Mouse (Mus musculus) brain, adult 2 months (tissue): ENCODE data around the gene Hs6st1.
A peak's percentile ranks its signal among the peaks of the same experiment; 100 is the strongest.

Experiments
- DNase-seq: peaks from one replicate; pipeline ENCODE4 v3.0.0; 2011; ENCODE audit warnings: low read depth, low spot score

The Hs6st1 gene

DNA sequence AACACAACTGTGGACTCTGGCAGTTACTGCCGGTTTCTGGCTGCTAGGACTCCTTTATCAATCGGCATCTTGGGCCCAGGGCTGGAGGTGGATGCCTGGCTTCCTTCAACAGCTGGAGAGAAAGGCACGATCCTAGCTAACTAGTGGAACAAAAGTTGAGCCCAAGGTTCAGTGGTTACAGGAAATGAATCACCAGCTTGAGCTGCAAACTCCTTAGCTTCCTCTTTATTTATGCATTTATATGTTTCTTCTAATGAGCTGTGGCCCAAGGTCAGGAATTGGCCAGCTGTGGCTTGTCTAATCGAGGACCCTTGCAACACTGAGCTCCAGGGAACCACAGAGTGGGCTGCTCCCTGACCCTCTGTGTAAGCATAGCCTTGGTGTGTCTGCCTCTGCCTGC is 60.9 kb downstream of the Hs6st1 start:
- no peak for DNase-seq

DNA sequence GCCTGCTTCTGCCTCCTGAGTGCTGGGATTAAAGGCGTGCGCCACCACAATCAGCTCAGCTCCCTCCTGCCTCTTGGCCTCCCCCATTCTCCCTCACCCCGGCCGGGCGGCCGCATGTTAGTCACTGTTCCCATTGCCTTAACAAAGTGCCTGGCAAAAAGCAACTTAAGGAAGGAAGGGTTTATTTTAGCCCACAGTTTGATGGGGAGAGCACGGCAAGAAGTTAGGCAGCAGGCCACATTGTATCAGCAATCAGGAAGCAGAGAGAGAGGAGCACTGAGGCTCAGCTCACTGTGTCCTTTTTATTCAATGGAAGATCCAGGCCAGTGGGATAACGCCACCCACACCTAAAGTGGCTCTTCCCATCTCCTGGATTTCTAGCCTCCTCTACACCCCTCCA is 61.7 kb downstream of the Hs6st1 start:
- no peak for DNase-seq

DNA sequence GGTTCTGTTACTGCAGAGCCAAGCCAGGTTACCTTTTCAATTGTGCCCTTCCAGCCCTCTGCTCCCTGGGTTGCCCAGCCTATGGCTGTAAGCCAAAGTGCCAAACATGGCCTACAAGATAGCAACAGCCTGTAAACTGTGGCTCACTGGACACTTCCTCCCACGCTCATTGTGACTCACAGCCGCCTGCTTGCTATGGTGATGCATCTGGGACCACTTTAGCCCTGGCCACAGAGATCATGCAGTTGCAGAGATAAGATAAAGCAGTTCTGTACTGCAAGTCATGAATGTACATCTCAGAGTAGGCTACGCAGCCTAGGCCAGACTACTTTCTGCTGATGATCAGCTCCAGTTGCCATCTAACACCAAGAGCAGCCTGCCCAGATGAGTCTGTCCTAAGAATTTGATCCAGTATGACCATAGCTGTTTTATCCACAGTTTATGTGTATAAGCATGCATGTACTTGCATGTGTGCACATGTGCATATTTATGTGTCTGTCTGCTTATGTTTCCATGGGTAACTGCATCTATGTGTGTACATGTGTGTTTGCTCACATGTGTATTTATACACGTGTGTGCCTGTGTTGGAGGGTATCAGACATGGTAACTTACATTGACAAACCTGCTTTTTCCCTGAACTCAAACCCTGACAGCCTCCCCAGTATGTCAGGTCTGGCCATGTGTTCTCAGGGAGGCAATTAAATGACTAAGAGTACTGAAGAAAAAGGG is 62.3 kb downstream of the Hs6st1 start:
- DNase-seq: peak; percentile 26

DNA sequence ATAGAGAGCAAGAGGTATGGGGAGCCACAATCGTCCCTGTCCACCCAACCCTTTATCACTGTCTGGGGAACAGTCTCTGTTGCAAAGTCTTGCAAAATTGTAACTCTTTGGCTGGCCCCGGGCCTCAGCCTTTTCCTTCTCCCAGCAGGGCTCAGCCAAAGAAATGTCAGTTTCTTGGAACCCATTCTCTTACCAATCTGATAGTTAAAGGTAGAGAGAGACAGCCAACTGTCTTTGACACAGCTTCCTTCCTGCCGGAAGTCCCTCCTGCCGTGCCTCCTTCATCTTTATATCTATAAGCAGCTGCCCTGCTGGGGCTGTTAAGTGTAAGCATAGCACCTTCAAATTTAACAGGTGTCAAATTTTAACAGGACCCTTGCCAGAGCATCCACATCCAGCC is 63.0 kb downstream of the Hs6st1 start:
- no peak for DNase-seq

DNA sequence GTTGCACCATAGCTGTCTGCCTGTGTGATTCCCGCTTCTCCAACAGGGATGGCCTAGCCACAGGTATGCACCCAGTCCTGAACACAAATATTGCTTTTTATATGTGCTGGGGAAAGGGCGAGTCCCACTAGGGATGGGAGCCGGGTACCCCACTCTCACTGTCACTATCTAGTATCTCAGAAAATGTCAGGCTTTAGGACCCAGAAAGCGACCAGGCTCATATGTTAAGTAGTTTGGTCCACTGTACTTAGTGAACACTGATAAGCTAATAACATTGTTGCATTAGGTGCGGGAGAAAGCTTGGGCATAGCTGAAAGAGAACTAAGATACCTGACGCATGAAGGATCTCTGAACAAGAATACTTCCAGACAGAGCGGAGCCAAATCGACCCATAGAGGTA is 63.6 kb downstream of the Hs6st1 start:
- no peak for DNase-seq

DNA sequence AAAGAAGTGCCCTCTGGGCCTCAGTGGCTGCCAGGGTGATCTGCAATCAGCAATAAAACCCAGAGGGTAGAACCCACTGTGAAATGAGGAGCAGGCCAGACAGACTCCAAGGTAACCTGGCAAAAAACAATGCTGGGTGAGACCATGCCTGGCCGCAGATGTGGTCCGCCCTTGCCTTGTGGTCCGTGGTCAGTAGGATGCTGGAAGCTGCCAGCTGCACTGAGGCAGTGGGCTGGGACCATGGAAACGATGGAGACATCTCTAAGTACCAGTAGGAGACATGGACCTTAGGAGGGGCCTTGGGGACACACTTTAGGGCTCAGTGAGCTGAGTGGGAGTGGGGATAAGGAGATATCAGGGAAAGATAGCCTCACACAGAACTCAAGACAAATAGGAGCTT is 64.0 kb downstream of the Hs6st1 start:
- no peak for DNase-seq

DNA sequence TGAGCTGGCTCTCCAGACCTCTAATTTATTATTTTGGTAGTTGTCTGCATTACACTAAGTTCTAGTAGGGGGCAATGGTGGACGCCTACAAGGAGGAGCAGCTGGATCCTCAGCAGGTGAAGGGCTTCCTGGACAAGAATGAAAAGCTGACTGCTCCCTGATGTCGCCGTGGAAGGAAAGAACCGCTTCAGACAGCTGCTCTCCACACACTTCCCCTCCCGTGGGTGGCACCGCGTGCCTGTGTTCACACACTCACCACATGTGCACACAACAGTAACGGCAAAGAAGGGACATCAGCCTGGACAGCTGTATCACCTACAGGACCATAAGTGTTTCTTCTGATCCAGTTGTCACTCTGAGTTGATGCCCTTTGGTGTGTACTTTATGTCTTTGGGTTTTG is 64.8 kb downstream of the Hs6st1 start:
- DNase-seq: no peak

DNA sequence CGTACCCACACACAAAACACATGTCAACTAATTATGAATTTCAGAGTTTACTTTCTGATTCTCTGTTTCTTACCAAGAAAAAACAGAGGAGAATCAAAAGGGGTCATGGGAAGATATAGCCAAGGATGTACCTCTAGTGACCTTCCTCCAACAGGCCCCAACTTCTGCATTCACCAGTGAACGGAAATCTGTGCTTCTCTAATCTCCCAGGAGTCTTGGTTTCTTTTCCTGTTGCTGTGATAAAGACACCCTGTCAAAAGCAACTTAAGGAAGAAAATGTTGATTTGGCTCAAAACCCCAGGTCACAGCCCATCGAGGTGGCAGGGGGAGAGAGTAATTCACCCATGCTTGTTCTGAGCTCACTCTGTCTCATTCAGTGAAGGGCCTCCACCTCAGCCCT is 65.4 kb downstream of the Hs6st1 start:
- peak; percentile 24 for DNase-seq

DNA sequence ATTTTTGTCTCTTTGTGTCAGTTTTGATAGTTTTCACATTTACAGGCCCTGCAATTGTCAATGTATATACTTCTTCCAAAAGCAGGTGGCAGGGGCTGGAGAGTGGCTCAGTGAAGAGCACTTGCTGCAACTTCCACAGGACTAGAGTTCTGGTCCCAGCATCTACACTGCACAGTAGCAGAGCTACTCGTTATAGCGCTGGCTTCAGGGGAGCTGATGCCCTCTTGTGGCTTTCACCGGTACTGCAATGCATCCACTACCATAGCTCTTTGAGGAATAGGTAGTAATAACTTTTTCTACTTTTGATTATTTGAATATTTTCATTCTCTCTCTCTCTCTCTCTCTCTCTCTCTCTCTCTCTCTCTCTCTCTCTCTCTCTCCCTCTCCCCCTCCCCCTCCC is 66.4 kb downstream of the Hs6st1 start:
- peak; percentile 81 for DNase-seq

DNA sequence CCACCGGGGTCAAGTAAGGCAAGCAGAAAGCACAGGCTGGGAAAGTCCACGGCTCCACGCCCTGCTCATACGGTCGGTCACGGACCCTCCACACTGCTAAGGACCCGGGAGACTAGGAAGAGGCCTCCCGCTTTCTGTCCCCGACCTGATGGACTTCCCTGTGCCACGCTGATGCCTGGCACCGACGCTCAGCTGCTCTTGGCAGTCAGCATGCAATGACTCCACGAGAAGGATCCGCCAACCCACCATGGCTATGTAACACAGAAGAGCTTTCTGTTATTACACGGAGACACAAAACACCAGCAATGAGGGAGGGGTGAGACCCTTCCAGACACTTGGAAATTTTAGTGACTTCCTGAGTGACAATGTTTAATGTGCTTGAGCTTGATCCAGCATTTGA is 72.1 kb downstream of the Hs6st1 start:
- DNase-seq: peak; percentile 68

DNA sequence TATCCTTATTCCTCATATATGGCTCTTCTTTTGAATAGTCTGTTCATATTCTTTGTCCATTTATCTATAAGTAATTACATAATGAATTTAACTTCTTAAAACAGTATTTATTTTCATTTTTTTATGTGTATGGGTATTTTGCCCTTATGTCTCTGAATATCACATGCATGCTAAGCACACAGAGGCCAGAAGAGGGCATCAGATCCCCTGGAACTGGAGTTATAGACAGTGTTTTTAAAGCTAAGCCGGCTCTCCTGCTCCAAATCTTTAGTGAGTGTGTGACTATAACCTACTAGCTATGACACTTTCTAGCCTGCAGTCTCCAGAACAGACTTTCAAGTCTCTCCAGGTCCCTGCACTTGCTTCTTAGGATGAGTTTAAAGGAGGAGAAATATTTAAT is 76.8 kb downstream of the Hs6st1 start:
- DNase-seq: peak; percentile 66

DNA sequence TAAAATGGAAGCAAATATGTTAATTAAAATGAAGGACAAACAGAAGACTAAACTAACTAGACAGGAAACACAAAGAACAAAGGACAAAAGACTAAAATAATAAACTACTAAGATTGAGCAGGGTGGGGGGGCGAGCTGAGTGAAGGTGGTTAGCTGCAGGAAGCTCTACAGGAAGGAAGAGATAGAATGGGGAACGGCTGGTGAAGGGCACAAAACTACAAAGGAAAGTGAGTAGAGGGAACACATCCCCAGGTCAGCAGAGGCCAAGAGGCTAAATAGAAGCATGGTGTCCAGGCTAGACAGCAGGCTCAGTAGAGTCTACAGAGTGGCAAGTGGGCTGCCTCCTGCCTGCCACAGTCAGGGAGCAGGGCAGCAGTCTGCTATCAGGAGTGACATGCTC is 80.6 kb downstream of the Hs6st1 start:
- DNase-seq: no peak

DNA sequence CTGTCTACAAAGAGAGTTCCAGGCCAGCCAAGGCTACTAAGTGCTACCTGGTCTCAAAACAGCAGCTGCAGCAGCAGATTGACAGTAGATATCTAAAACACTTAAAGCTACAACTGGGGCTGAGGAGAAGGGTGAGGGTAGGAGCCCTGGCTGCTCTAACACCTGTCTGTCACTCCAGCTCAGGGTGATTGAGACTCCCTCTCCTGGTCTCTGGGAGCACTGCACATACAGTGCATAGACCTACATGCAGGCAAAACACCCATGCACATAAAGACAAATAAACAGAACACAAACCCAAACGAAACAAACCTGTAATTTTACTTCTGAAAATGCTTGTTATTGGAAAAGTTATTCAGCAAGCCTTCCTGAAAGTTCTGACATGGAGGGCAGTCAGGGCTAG is 81.2 kb downstream of the Hs6st1 start:
- DNase-seq: peak; percentile 56
